Mouse (Mus musculus): ENCODE results near the gene Fryl. TPM values are rescaled to one million over a fixed set of nuclear protein-coding genes. Genes with fewer than 3 reads are reported as not detected.
A peak's percentile ranks its signal among the peaks of the same experiment; 100 is the strongest.

The Fryl gene
- total RNA-seq, 2 experiments from 2014 or later: 45.9 to 50.9 TPM

DNA sequence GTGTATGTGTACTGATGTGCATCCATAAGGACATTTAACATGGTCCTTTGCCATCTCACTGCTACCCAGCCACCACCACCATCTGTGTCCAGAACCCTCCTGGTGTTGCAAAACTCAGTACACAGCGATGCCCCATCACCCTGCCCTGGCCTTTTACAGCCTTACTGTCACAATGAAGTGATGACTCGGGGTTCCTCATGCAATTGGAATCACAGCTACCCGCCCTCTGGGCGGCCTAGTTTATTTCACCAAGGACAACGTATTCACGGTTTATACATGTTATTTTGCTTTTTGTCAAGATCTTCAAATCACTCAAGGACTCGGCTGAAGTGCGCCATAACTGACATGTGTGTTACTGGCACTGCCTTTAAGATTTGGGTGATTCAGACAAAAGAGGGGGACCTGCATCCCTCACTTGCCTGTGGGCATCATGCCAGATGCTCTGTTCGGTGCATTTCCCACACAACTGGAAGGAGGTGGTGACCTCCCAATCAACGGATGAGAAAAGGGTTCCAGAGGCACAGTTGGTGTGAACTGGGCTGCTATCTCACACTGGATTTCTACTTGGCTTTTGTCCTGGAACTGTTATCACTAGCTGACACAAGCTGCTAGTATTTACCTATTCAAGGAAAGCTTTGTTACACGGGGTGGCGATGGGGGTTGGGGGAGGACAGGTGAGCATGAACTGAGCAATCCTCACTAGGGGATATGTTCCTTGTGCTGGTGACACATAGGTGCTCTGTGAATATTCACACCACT, 27.9 kb downstream of the Fryl start:
- intact Hi-C loops (cut with DNase I): no loop called here
- peak in 1 of 2 experiments; percentile 20 for DNase-seq

DNA sequence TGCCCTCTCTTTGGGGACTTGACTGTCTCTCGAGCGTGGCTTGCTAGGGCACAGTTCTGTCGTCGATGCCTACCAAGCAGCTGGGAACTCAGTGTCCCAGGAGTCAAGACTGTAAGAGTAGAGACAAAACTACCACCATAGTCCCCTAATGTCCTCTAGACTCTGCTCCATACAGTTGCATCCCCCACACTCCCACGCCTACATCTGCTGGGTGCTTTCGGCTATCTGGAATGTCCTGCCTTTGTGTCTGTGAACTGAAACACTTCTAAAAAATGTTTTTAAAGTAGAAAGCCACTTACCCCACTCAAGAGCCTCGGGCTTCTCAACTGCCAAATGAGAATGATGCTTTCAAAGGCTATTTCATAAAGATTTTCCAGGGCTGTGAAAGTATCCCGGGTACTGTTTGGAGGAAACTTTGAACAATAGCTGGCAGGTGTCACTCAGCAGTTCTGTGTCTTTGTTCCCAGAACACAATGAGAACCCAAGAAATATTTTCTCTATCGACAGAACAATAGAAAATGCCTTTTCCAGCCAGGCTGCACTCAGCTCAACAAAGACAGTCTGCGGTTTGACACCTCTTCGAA, 28.8 kb downstream of the Fryl start:
- intact Hi-C loops (cut with DNase I): no loop called here

GRCm38 (mm10) chr5:73223065-73223464, 33.4 kb downstream of the Fryl start:
- DNase-seq: no peak
- intact Hi-C loops (cut with DNase I): loop anchor here (2.0 kb wide), 1 partner anchor 70 kb away; the partner anchor contains the start of gene Ociad1

More for the DNA sequence above, 28.8 kb downstream of the Fryl start:
- no peak for DNase-seq

DNA sequence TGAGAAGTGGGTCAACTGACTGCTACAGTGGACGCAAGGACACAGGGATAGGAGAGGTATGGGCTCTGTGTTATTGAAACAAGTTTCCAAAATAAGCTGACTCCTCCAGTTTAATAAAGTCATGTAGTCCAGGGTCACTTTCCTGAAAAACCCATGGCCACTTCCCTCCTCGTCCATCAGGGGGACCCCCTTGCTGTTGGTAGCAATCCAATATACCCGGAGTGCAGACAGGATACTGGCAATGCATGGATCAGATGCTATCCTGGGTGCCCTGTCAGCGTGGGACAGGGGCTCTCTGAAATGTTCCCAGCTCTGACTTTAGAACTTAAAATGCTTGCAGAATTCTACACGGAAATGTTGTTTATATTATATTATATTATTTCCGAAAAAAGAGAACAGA, 34.0 kb downstream of the Fryl start:
- DNase-seq: peak in 1 of 2 experiments; percentile 45
- intact Hi-C loops (cut with DNase I): loop anchor here (2.0 kb wide), 1 partner anchor 70 kb away; the partner anchor contains the start of gene Ociad1

GRCm38 (mm10) chr5:73221826-73222225, 34.6 kb downstream of the Fryl start:
- no peak for DNase-seq
- intact Hi-C loops (cut with DNase I): loop anchor here (2.0 kb wide), 1 partner anchor 71 kb away; the partner anchor contains the start of gene Ociad1

DNA sequence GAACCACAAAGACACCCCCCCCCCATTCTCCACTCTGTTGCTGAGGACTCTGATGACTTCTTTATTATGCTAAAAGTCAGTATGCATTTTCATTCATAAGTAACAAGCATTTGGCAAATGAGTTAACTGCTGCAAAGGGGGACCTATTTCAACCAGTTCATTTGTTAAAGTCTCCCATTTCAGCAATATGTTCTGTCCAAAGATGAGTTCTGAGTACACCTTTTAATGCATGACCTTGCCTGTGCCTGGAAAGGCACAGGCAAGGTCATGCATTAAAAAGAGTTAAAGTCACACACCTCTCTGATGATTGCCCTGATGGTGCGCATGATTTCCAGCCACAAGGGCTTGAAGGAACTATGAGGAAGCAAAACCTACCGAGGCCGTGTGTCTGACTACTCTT, 36.7 kb downstream of the Fryl start:
- intact Hi-C loops (cut with DNase I): no loop called here

DNA sequence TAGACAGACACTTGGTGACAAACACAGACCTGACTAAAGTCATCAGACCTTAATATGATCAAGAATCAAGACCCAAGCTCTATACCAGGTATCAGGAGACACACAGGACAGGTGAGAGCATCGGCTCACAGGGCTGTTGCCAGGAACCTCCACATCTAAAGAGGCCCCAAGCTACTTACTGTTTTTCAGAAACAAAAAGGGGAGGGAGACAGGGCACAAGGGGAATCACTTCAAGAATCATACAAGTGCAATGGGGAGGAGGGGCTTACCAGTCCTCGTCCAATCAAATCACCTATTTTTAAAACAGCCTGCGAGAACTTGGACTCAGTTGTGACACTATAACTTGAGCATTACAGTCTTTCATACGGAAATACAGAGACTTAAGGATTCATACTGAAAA, 38.4 kb downstream of the Fryl start:
- DNase-seq: no peak
- intact Hi-C loops (cut with DNase I): no loop called here

More for the DNA sequence above, 36.7 kb downstream of the Fryl start:
- DNase-seq: no peak

DNA sequence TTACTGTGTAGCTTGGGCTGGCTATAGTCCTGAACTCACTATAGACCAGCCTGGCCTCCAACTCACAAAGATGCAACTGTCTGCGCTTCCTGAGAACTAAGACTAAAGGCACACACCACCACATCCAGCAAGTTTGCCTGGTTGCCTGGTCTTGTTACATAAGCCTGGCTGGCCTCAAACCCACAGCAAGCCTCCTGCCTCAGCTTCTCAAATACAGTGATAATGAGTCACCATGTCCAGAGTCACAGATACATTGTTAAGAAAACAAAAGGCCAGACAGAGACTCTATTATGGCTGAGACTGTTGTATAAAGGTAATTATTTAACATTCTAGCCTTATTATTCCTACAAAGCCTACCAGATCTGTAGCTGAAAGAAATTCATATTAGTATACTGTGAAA, 39.3 kb downstream of the Fryl start:
- no peak for DNase-seq
- intact Hi-C loops (cut with DNase I): no loop called here

GRCm38 (mm10) chr5:73216014-73216413, 40.4 kb downstream of the Fryl start:
- intact Hi-C loops (cut with DNase I): no loop called here
- DNase-seq: no peak

- intact Hi-C loops (cut with DNase I): no loop called here
- no peak for DNase-seq
Observed at GRCm38 (mm10) chr5:73212446-73212845, 44.0 kb downstream of the Fryl start.

GRCm38 (mm10) chr5:73211961-73212360, 44.5 kb downstream of the Fryl start:
- DNase-seq: no peak
- intact Hi-C loops (cut with DNase I): no loop called here

DNA sequence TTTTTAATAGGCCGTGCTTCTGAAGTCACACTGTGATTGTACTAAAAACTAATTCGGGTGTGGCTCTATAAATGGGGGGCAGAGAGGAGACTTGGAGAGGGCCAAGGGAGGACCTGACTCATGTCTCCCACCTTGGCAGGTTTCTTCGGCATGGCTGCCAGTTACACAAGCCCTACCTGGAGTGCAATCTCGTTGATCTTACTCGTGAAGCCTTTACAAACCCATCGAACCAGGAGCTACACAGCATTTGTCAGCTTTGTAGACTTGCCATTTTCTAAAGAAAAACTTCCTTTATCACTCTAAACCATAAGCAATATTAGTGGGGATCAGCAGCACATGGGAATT, 45.5 kb downstream of the Fryl start:
- intact Hi-C loops (cut with DNase I): no loop called here
- no peak for DNase-seq

DNA sequence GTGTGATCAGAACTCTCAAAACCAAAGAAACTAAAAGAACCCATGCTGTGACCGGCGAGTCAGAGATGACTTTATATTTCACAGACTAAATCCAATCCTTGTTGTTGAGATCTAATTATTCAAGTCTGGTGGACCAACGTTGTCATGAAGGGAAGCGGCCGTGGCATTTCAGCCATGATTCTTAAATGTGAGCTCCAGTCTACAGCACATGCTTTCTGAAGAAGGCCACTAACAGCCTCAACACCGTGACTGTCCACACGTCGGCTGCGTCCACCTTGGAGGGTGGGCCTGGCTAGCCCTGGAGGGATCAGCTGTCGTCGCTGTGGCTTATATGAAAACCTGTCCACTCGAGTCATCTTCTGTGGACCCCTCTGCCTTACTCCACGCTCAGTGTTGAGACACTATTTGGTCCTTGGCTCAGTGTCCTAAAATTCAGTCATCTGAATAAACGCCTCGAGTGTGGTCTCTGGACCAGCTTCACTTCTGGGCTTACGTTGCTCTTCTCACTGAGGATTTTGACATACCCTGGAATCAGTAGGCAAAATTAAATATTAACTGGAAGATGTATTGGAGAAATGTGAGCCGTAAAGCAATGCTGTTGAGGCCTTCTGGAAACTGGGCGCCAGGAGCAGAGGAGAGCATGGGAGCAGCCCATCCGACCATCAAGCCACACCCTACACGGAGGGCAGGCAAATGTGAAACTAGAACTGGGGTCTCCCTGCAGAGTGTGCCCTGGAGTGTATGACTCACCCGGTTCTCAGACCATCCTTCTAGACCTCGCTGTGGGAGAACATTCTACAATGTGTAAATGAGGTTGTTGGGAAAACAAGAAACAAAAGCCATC, 46.1 kb downstream of the Fryl start:
- intact Hi-C loops (cut with DNase I): no loop called here
- no peak for DNase-seq

GRCm38 (mm10) chr5:73209201-73210096, 47.0 kb downstream of the Fryl start:
- intact Hi-C loops (cut with DNase I): no loop called here
- DNase-seq: no peak

DNA sequence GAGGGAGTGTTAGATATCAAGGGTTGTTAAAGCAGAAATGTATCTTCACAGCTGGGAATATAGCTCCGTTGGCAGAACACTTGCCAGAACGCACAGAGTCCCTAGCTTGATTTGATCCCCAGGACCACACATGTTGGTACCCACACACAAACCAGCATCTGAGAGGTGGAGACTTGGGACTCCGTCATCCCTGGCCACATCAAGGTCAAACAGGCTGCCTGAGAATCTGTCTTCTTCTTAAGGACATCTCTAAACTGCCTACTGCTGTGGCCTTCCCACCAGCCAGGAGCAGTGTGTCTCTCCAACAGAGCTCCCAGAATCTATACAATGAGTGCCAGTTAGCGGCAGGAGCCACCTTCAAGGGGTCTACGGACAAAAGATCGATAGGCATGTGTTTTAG, 47.8 kb downstream of the Fryl start:
- no peak for DNase-seq
- intact Hi-C loops (cut with DNase I): no loop called here

- intact Hi-C loops (cut with DNase I): no loop called here
- DNase-seq: no peak
Observed at GRCm38 (mm10) chr5:73206722-73207121, 49.7 kb downstream of the Fryl start.

DNA sequence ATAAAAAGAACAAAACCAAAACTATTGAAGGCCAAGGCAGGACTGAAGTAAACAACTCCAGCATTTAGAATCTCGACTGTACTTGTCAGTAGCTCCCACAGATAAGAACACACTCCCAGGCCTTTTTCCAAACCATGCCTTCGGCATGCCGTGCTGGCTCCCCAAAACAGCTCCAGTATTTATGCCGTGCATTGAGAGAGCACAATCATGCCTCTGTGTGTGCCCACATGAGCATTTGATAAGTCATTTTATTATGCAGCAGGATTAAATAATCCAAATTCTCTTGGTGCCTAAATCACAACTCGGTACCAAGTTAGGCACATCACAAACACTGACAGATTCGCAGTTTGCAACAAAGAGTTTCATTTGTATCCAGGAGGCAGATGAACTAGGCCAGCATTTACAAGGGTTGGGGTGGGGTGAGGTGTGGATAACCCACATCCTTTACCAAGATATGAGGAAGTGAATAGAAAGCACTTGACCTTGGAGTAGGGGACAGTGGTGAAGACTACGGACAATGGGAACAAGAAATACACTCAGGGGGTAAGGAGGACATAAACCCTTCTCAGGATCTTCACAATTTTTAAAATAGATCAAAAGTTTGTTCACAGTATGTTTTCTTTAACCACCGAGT, 50.3 kb downstream of the Fryl start:
- intact Hi-C loops (cut with DNase I): no loop called here
- no peak for DNase-seq

- intact Hi-C loops (cut with DNase I): no loop called here
- DNase-seq: no peak
Observed at GRCm38 (mm10) chr5:73205050-73205449, 51.4 kb downstream of the Fryl start.

DNA sequence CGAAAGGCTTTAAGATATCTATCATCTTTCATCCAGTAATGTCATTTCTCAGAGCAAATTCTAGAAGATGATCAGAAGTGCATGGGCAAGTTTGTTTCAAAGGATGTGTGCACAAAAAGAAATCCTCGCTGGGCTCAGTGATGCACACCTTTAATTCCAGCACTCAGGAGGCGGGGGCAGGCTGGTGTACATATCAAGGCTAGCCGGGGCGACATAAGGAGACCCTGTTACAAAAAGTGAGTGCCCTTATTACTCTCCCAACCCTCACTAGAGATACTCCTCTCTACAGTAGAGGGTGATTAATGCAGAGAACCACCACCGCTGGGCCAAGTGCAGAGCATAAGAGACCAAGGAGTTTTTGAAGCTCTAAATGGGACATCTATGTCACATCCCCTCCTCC, 53.9 kb downstream of the Fryl start:
- intact Hi-C loops (cut with DNase I): no loop called here
- DNase-seq: no peak

- no peak for DNase-seq
Observed at GRCm38 (mm10) chr5:73202077-73202476, 54.3 kb downstream of the Fryl start.

More at GRCm38 (mm10) chr5:73202077-73202476, 54.3 kb downstream of the Fryl start:
- intact Hi-C loops (cut with DNase I): no loop called here

All from heart, postnatal 14 days (tissue).